Mouse (Mus musculus): ENCODE measurements around the gene Bpifb9a.
"Not testable (repeated sequence)": the region's sequence is repeated elsewhere in the genome, so short reads cannot be mapped to it uniquely, and the experiment has no call there.

Bpifb9a gene

GRCm38 (mm10) chr2:154257554-154257953, at the start of gene Bpifb9a:
TSS of gene Bpifb9a (plus strand) at chr2:154257854.
- DNase-seq (ENCODE audit: low spot score): not testable (repeated sequence)

DNA sequence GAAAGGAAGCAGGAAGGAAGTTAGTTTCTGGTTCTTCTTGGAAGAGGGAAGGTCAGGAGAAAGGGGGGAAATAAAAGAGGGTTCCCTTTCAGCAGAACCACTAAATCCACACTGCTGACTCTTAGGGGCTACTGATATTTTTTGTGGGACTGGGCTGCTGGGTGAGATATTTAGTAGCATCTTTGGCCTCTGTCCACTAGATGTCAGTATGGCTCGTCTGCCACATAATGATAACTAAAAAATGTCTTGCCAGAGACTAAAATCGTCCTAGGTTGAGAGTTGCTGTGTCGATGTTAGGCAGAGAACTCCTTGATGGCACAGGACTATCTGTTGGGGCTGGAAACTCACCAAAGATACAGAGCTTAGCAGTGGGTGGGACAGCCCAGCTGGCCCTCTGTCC, 48.5 kb upstream of the Bpifb9a start:
- no peak for DNase-seq (ENCODE audit: low spot score)

- DNase-seq (ENCODE audit: low spot score): no peak
These were observed 46.5 kb upstream of the Bpifb9a start for GRCm38 (mm10) chr2:154211121-154211520.

GRCm38 (mm10) chr2:154211881-154212280, 45.8 kb upstream of the Bpifb9a start:
- no peak for DNase-seq (ENCODE audit: low spot score)

DNA sequence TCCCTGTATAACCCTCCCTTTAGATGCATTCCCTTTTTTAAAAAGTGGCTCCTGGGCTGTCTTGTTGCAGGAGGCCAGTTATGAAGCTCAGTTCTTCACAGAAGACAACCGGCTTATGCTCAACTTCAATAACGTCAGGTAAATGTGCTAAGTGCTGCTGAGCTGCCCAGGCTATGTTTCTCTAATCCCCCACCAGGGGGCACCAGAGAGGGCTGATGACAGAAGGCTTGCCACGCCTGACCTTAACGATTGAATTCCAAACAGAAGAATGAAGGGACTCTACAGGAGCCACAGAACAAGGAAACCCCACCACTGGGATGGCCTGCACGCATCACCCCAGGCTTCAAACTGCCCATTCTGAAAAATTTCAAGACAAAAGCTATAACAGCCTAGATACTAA, 42.5 kb upstream of the Bpifb9a start:
- DNase-seq (ENCODE audit: low spot score): peak; percentile 24

DNA sequence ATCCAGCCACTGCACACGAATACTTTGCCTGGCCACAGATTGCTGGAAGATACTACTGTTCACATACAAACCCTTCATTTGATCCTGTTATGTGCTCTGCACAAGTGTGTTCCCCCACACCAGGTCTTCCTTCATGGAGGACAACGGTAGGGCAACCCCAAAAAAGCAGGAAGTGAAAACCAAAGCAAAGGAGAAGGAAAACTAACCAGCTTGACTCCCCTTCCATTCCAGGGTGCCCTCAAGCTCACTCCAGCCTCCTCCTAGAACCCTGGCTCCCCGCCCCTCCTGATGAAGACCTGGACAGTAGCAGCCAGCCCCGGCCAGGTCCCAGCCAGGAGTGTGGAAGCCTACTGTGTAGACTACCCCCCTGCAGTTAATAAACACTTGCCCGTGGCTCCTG, 37.7 kb upstream of the Bpifb9a start:
- DNase-seq (ENCODE audit: low spot score): no peak

- no peak for DNase-seq (ENCODE audit: low spot score)
These were observed 34.3 kb upstream of the Bpifb9a start, which contains the start of gene Bpifb5 for GRCm38 (mm10) chr2:154223265-154223916. TSS of gene Bpifb5 (plus strand) at chr2:154223742.

DNA sequence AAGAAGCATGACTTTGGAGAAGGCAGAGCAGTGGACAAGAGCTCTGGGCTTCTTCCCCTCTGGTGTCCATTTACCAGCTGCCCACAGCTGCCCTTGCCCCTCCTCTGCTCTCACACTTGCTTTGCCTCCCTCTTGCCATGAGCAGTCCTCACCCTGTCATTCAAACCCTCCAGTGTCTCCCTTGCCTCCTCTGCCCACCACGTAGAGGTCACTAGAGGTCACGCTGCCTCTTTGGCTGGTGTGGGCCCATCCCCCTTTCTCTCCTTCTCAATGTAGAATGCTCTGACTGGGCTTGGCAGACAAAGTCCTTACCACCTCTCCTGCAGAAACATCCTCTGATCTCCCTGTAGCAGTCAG, 33.8 kb upstream of the Bpifb9a start:
- DNase-seq (ENCODE audit: low spot score): no peak

- no peak for DNase-seq (ENCODE audit: low spot score)
These were observed 30.7 kb upstream of the Bpifb9a start for GRCm38 (mm10) chr2:154226991-154227390.

DNA sequence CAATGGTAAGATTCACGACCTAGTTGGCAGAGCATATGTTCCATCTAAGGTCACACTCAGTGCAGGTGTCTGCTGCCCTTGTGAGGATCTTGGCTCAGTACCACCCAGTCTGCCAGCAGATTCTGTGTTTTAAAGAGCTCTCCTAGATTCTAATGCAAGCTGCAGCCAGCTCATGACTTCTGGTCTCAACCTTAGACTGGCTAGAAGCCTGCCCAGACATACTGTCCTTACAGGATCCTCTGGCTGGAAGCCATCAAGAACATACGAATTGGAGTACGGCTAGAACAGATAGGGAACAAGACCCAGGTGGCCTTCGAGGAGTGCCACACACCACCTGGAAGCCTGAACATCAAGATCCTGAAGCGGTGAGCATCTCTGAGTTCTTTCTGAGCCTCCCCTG, 29.8 kb upstream of the Bpifb9a start:
- DNase-seq (ENCODE audit: low spot score): no peak

DNA sequence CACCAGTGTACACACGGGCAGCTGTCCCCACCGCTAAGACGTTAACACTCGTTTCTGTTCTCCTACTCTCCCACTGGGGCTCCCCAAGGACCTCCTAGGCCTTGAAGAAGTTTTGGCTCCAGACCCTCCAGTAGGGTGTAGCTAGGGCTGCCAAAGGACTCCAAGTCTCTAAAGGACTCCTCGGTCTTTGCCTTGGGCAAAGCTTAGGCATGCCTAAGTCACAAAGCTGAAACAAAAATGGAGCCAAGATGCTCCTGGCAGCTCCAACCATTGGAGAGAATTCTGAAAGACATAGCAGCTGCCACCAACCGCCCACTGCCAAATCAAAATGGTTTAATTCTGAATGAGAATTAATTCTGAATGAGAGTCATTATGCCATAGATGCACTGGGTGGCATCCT, 24.2 kb upstream of the Bpifb9a start:
- DNase-seq (ENCODE audit: low spot score): no peak

- DNase-seq (ENCODE audit: low spot score): no peak
These were observed 16.9 kb upstream of the Bpifb9a start for GRCm38 (mm10) chr2:154240771-154241170.

- DNase-seq (ENCODE audit: low spot score): not testable (repeated sequence)
These were observed 14.9 kb upstream of the Bpifb9a start for GRCm38 (mm10) chr2:154242726-154243125.

GRCm38 (mm10) chr2:154243356-154244036, 14.2 kb upstream of the Bpifb9a start:
- no peak for DNase-seq (ENCODE audit: low spot score)

- no peak for DNase-seq (ENCODE audit: low spot score)
These were observed 12.3 kb upstream of the Bpifb9a start for GRCm38 (mm10) chr2:154245322-154245721.

- DNase-seq (ENCODE audit: low spot score): not testable (repeated sequence)
These were observed 2.4 kb upstream of the Bpifb9a start for GRCm38 (mm10) chr2:154255254-154255653.

GRCm38 (mm10) chr2:154255770-154256169, 1.9 kb upstream of the Bpifb9a start:
- no peak for DNase-seq (ENCODE audit: low spot score)

DNA sequence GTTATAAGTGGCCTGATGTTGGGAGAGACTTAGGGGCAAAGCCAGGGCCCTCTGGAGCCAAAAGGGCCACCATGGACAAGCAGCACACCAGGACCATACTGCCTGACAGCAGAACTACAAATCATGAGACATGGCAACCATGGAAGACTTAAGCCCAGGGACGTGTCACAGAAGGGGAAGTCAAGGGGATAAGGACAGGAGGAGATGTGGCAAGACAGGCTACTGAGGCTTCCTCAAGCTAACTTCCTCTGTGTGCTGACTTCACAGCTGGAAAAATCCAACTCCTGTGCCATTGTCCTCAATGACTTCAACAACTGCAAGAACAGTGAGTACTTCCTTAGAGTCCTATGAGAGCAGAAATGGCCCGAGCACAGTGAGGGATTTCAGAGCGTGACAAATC, 6.7 kb downstream of the Bpifb9a start:
- not testable (repeated sequence) for DNase-seq (ENCODE audit: low spot score)

DNA sequence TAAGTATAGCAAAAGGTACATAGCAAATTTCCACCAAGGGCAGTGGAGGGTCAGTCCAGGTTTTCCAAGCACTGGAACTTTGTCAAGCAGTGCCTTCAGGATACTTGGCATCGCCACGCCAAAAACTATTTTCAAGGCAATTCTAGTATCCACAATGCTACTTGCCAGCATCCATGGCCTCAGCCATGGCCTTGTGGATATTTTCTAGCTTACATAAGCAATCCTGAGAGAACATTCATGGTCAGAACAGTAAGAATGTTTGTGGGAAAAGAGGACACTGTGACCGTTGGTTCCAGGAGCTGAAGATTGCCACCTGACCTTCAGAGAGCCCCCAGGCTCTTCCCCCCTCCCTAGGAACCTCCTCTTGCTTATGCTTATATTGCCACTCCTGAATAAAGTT, 34.2 kb downstream of the Bpifb9a start:
- not testable (repeated sequence) for DNase-seq (ENCODE audit: low spot score)

DNA sequence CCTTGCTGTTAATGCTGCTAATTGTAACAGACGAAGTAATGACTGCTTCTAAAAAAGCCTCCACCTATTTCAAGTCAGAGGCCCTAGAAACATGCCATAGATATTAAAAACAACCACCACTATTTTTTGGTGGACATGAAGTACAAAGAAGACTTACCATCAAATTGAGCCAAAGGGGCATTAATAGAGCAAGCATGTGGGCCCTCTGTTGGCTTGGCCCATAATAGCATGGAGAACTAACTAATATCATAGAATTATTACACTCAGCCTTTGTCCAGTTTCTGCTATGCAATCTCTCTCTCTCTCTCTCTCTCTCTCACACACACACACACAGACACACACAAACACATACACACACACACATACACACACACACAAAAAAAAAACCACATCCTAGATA, 35.2 kb downstream of the Bpifb9a start:
- DNase-seq (ENCODE audit: low spot score): no peak

GRCm38 (mm10) chr2:154294746-154295145, 37.1 kb downstream of the Bpifb9a start:
- DNase-seq (ENCODE audit: low spot score): peak; percentile 54

DNA sequence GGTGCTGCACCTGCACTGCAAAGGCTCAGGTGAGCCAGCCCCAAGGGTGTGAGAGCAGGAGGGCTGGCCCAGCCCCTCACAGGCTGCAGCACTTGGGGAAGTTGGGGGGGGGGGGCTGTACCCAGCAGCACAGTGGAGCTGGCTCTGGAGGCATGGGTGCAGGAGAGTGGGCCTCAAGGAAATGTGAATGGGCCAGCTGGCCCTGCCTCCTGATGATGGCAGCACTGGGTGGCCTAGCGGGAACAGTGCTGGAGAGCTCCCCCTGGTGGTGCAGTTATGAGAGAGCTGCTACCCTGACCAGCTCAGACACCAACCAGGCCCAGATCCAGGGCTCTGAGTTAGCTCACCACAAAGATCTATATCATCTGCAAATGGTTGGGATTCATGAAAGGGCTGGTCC, 42.8 kb downstream of the Bpifb9a start:
- peak; percentile 50 for DNase-seq (ENCODE audit: low spot score)

DNA sequence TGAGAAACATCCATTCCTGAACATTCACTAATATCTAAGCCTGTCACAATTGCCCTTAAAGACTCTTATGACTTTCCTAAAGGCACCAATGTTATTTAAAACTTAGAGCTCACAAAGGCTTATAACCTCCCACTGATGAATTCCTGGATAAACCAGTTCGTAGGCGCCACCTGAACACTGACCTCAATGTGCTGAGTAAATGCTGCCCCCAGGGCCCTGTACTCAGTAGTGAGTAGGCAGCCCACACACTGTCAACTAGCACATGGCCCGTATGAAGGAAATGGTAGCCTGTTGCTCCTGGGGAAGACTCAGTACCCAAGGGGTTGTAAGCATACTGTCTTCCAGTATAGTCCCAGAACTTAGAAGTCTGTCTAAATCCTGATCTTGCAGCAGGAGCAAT, 44.1 kb downstream of the Bpifb9a start:
- DNase-seq (ENCODE audit: low spot score): no peak

DNA sequence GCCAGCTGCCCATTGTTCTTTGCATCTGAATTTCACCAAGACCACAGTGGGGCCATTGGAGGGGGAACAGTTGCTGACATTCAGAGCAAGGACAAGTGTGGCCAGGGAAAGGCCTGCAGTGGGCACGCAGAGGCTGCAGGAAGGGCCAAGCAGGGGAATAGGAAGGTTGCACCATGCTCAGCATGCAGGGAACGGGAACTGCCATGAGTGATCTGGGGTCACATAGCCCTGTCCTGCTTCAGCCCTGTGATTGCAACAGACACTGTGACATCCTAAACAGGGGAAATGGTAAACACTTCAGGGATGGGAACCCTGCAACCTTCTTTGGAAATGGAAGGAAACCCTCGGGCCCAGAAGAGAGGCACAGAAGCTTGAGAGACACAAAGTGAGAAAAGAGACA, 47.0 kb downstream of the Bpifb9a start:
- DNase-seq (ENCODE audit: low spot score): not testable (repeated sequence)

Data from spleen, adult 12 weeks (tissue).